Mouse (Mus musculus) small intestine, adult 2 months (tissue): ENCODE data around the gene Ankrd13c.

Experiments
- CTCF ChIP-seq: fragments of 200-500 bp; IDR thresholded peaks from 2 replicates; pipeline ENCODE4 v1.5.1; 2012; ENCODE audit warnings: low read depth, mild to moderate bottlenecking, control low read depth, inconsistent platforms, low read length, moderate library complexity, mixed read lengths; ENCODE audit not compliant: insufficient replicate concordance, insufficient read length; ENCODE audit errors: extremely low read depth
- POLR2A ChIP-seq: fragments of 200-500 bp; IDR thresholded peaks from 2 replicates; pipeline ENCODE4 v1.6.1; 2012; ENCODE audit warnings: low read depth, mild to moderate bottlenecking, control low read depth, inconsistent platforms, low read length, moderate library complexity

- no peak for TF ChIP-seq POLR2A
- no peak for TF ChIP-seq CTCF
These were observed 23.7 kb upstream of the Ankrd13c start for GRCm38 (mm10) chr3:157923268-157923835.
